Comparison of ENCODE assay signal across 8 mouse cellular contexts in the genomic region with DNA sequence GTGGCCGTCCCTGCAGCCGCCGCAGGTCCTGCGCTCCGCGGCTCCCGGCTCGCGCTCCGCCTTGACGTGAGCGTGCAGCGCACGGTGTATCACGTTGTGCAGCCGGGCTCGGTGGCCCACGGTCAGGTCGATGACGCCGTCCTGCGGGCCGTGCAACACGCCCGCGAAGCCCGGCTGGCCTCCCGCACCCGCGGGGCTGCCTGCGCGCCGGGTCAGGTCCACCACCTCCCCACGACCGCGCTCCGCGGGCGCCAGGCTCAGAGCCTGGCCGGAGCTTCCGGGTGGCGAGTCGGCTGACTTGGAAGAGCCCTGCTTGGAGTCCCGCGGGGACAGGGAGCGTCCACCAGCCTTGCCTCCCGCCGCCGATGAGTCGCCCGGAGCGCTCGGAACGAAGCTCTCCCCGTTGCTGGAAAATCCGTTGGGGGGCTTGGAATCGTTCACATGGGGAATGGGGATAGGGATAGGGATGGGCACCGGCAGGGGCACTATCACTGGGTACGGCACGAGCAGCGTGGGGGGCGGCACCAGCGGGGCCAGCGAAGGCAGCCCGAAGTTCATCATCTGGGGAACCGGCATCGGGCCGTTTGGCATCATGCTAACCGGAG.
DNase-seq lines count a peak whose midpoint lies in the region; ATAC-seq and TF ChIP-seq lines count a peak whose summit lies in the region.

No protein-coding gene starts in this region.

- peaks cover 2% of the 10 kb centered on the region; the same call in 1 of the 2 replicates for H3K4me1 ChIP-seq in bone marrow macrophage, adult 2 months (ENCODE audit: control insufficient read depth, insufficient read depth, low read length)
- peaks cover 20% of the 10 kb centered on the region for H3K4me1 ChIP-seq in embryonic facial prominence, embryonic 12.5 days
- peaks cover 29% of the 10 kb centered on the region for H3K4me1 ChIP-seq in hindbrain, embryonic 10.5 days (replicated peaks)
- H3K4me1 ChIP-seq in liver, embryonic 15.5 days (replicated peaks) = no peaks in the 10 kb centered on the region

- H3K27me3 ChIP-seq in embryonic facial prominence, embryonic 12.5 days = peaks cover 43% of the 10 kb centered on the region
- H3K27me3 ChIP-seq in hindbrain, embryonic 10.5 days (ENCODE audit: insufficient read depth, poor library complexity, severe bottlenecking) = peaks cover 68% of the 10 kb centered on the region
- peaks cover 74% of the 10 kb centered on the region for H3K27me3 ChIP-seq in liver, embryonic 15.5 days

- ATAC-seq in embryonic facial prominence, embryonic 12.5 days (ENCODE audit: insufficient number of reproducible peaks, insufficient read depth, low FRiP score, low TSS enrichment) = no peak
- no peak for ATAC-seq in liver, embryonic 15.5 days (ENCODE audit: insufficient read depth)

- H3K9ac ChIP-seq in embryonic facial prominence, embryonic 12.5 days = peak overlapping the region; percentile 63
- no peak overlapping the region for H3K9ac ChIP-seq in liver, embryonic 15.5 days

- H3K9me3 ChIP-seq in embryonic facial prominence, embryonic 12.5 days = no peaks in the 10 kb centered on the region
- H3K9me3 ChIP-seq in hindbrain, embryonic 10.5 days = no peaks in the 10 kb centered on the region
- no peaks in the 10 kb centered on the region for H3K9me3 ChIP-seq in liver, embryonic 15.5 days (replicated peaks)

- TF ChIP-seq CTCF in bone marrow macrophage, adult 2 months (IDR thresholded peaks at IDR 0.05; ENCODE audit: low read depth, low read length) = no peak

- peaks cover 7% of the 10 kb centered on the region; the same call in 1 of the 2 replicates for H3K36me3 ChIP-seq in embryonic facial prominence, embryonic 12.5 days
- H3K36me3 ChIP-seq in hindbrain, embryonic 10.5 days = peaks cover 9% of the 10 kb centered on the region
- no peaks in the 10 kb centered on the region for H3K36me3 ChIP-seq in liver, embryonic 15.5 days (replicated peaks)

- no peak for TF ChIP-seq POLR2A in bone marrow macrophage, adult 2 months (IDR thresholded peaks at IDR 0.05; ENCODE audit: borderline replicate concordance, low read depth, low read length)

- H3K4me2 ChIP-seq in embryonic facial prominence, embryonic 12.5 days (replicated peaks) = peak overlapping the region; percentile 99
- H3K4me2 ChIP-seq in liver, embryonic 15.5 days = peak overlapping the region; percentile 63

- H3K27ac ChIP-seq in bone marrow macrophage, adult 2 months (ENCODE audit: insufficient read depth, low read depth, low read length) = no peak overlapping the region
- no peak overlapping the region for H3K27ac ChIP-seq in embryonic facial prominence, embryonic 12.5 days
- peak overlapping the region; percentile 73 for H3K27ac ChIP-seq in hindbrain, embryonic 10.5 days
- no peak overlapping the region for H3K27ac ChIP-seq in liver, embryonic 15.5 days (replicated peaks)

- WGBS in embryonic facial prominence, embryonic 12.5 days = 1% methylated on average over 68 of the region's 69 CpGs
- WGBS in hindbrain, embryonic 10.5 days = under 1% methylated on average over 69 of the region's 69 CpGs
- under 1% methylated on average over 69 of the region's 69 CpGs for WGBS in liver, embryonic 15.5 days (ENCODE audit: insufficient replicate concordance)

- intact Hi-C loops in left cerebral cortex, postnatal 4 days (cut with DNase I) = loop anchor here (10.0 kb wide), 1 partner anchor 153 kb away; a partner anchor contains a TSS

- H3K4me3 ChIP-seq in bone marrow macrophage, adult 2 months (ENCODE audit: insufficient read depth, low read length) = peak overlapping the region; percentile 65
- H3K4me3 ChIP-seq in embryonic facial prominence, embryonic 12.5 days = peak overlapping the region; percentile 54
- peak overlapping the region; percentile 59 for H3K4me3 ChIP-seq in hindbrain, embryonic 10.5 days
- H3K4me3 ChIP-seq in liver, embryonic 15.5 days (replicated peaks) = peak overlapping the region; percentile 40

- peak; percentile 34 for DNase-seq in left cerebral cortex, postnatal 4 days
- no peak for DNase-seq in left cerebral cortex, adult 11 months (ENCODE audit: low spot score)
- DNase-seq in hindbrain, embryonic 10.5 days (ENCODE audit: low spot score) = peak; percentile 59
- peak; percentile 10 for DNase-seq in urinary bladder, postnatal 25 days (ENCODE audit: low spot score)
- DNase-seq in layer of hippocampus, adult 9-10 months (ENCODE audit: low spot score) = no peak

Comparison
In these comparisons a context has a peak if more than half of its experiments do, and no peak if none do; other contexts are left out.
1. DNase-seq: peak in left cerebral cortex, postnatal 4 days (single experiment), hindbrain, embryonic 10.5 days (single experiment) and urinary bladder, postnatal 25 days (single experiment); none in left cerebral cortex, adult 11 months (single experiment) and layer of hippocampus, adult 9-10 months (single experiment).
2. Peak in every context shown above with its lines, with median percentiles within 50 percentile points of each other: H3K4me3 ChIP-seq.